10 mouse cellular contexts compared by ENCODE assay signal in the genomic region with DNA sequence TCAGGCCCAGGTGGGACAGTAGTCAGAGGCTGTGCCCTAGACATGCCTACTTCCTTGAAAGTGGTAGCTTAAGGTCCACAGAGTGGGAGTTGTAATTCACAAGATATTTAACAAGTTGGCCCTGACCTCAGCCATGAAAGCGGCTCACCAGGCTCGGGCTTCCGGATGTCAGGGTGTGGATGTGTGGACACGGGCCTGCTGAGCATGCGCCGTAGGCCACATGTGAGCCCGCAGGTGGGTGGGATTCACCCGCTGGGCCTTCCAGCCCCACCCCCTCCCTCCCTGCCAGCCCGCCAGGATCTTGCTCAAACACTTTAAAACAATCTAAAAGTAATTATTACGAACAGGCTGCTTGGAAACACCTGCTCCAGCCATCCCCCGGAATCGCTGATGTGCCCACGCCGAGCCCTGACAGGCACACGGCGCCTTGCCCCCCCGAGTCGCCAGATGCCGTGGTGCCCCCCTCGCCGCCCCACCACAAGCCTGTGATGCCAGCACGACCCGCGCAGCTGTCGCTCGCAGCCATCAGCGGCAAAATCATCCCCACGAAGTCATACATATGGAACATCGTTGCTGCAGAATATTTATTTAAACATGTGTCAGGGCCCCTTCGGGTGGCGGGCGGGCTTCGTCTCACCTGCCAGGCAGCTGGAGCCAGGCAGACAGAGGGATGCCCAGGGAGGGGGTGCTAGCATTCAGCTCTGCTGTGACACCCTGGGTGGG.
A peak's percentile ranks its signal among the peaks of the same experiment; 100 is the strongest.
DNase-seq lines count a peak whose midpoint lies in the region; ATAC-seq lines count a peak whose summit lies in the region.
"Had no signal": no experiment of that assay in that cellular context is flagged by ENCODE, and none has a peak within 500 bp of the region (broad histone marks: within the 10 kb centered on the region; RNA-seq: fewer than 3 reads in every experiment).

No protein-coding gene starts in this region.

- peaks cover 48% of the 10 kb centered on the region for H3K4me1 ChIP-seq in embryonic facial prominence, embryonic 13.5 days
- peaks cover 12% of the 10 kb centered on the region for H3K4me1 ChIP-seq in intestine, embryonic 14.5 days (replicated peaks; ENCODE audit: control insufficient read depth, insufficient read depth, low read length)
- peaks cover 7% of the 10 kb centered on the region; the same call in 1 of the 2 replicates for H3K4me1 ChIP-seq in stomach, embryonic 16.5 days (ENCODE audit: control insufficient read depth, insufficient read depth, low read length)
- H3K4me1 ChIP-seq in heart, embryonic 12.5 days (replicated peaks), result peaks cover 22% of the 10 kb centered on the region

- DNase-seq in frontal cortex, postnatal 25 days (ENCODE audit: low spot score in 2 of 2), result no peak
- DNase-seq in intestine, embryonic 14.5 days (ENCODE audit: low spot score), result no peak
- no peak for DNase-seq in ovary, adult 18-20 months (ENCODE audit: low spot score)
- no peak for DNase-seq in layer of hippocampus, postnatal 36 days
- DNase-seq: kidney, adult 9 months had no signal

- H3K4me2 ChIP-seq in embryonic facial prominence, embryonic 13.5 days, result peak overlapping the region; percentile 22
- peak overlapping the region; percentile 33 for H3K4me2 ChIP-seq in intestine, embryonic 14.5 days (ENCODE audit: low read length)
- H3K4me2 ChIP-seq in stomach, embryonic 16.5 days (ENCODE audit: low read depth, low read length), result peak overlapping the region; percentile 41
- H3K4me2 ChIP-seq in heart, embryonic 12.5 days, result no peak overlapping the region

- ATAC-seq in frontal cortex, adult (ENCODE audit: low TSS enrichment), result 0 out of 2 replicates have a peak, but pooled peaks have one; percentile 13
- no peak for ATAC-seq in embryonic facial prominence, embryonic 13.5 days (ENCODE audit: insufficient number of reproducible peaks, insufficient read depth, low FRiP score, low TSS enrichment, low read depth)
- 0 out of 2 replicates have a peak, but pooled peaks have one; percentile 33 for ATAC-seq in intestine, embryonic 14.5 days (replicated peaks; ENCODE audit: low FRiP score, low TSS enrichment, low read depth)
- ATAC-seq in stomach, embryonic 16.5 days (ENCODE audit: insufficient read depth, low FRiP score), result no peak
- ATAC-seq in heart, embryonic 12.5 days (ENCODE audit: insufficient number of reproducible peaks, low FRiP score), result no peak

- H3K27me3 ChIP-seq in embryonic facial prominence, embryonic 13.5 days, result no peaks in the 10 kb centered on the region
- H3K27me3 ChIP-seq in intestine, embryonic 14.5 days (replicated peaks; ENCODE audit: control insufficient read depth, insufficient read depth, low read length), result no peaks in the 10 kb centered on the region
- H3K27me3 ChIP-seq in stomach, embryonic 16.5 days (ENCODE audit: control insufficient read depth, insufficient read depth, low read length), result no peaks in the 10 kb centered on the region
- peaks cover 6% of the 10 kb centered on the region; the same call in 1 of the 2 replicates for H3K27me3 ChIP-seq in heart, embryonic 12.5 days (replicated peaks)
- H3K27me3 ChIP-seq: megakaryocyte, embryonic 14.5 days had no signal

- no peak overlapping the region for H3K4me3 ChIP-seq in embryonic facial prominence, embryonic 13.5 days
- peak overlapping the region; percentile 3; the same call in 1 of the 2 replicates for H3K4me3 ChIP-seq in intestine, embryonic 14.5 days (ENCODE audit: low read depth, low read length)
- H3K4me3 ChIP-seq in stomach, embryonic 16.5 days (replicated peaks; ENCODE audit: low read length), result peak overlapping the region; percentile 20; the same call in 1 of the 2 replicates
- no peak overlapping the region for H3K4me3 ChIP-seq in heart, embryonic 12.5 days
- H3K4me3 ChIP-seq: megakaryocyte, embryonic 14.5 days had no signal

- 0 out of 2 replicates have a peak overlapping the region, but pooled peaks have one; percentile 40 for H3K9ac ChIP-seq in embryonic facial prominence, embryonic 13.5 days
- no peak overlapping the region for H3K9ac ChIP-seq in intestine, embryonic 14.5 days (ENCODE audit: low read length)
- peak overlapping the region; percentile 53; the same call in 1 of the 2 replicates for H3K9ac ChIP-seq in stomach, embryonic 16.5 days (ENCODE audit: low read length)
- H3K9ac ChIP-seq in heart, embryonic 12.5 days, result no peak overlapping the region

- H3K9me3 ChIP-seq in embryonic facial prominence, embryonic 13.5 days, result no peaks in the 10 kb centered on the region
- H3K9me3 ChIP-seq in intestine, embryonic 14.5 days (ENCODE audit: control insufficient read depth, low read length), result no peaks in the 10 kb centered on the region
- H3K9me3 ChIP-seq in stomach, embryonic 16.5 days (replicated peaks; ENCODE audit: control insufficient read depth, low read length), result no peaks in the 10 kb centered on the region
- no peaks in the 10 kb centered on the region; the same call in 1 of the 2 replicates for H3K9me3 ChIP-seq in heart, embryonic 12.5 days (replicated peaks)

- H3K27ac ChIP-seq in embryonic facial prominence, embryonic 13.5 days, result 0 out of 2 replicates have a peak overlapping the region, but pooled peaks have one; percentile 8
- H3K27ac ChIP-seq in intestine, embryonic 14.5 days (ENCODE audit: low read depth), result no peak overlapping the region
- H3K27ac ChIP-seq in stomach, embryonic 16.5 days (ENCODE audit: low read length), result no peak overlapping the region
- H3K27ac ChIP-seq in heart, embryonic 12.5 days (ENCODE audit: poor library complexity, severe bottlenecking), result no peak overlapping the region

- H3K36me3 ChIP-seq in embryonic facial prominence, embryonic 13.5 days, result no peaks in the 10 kb centered on the region
- H3K36me3 ChIP-seq in intestine, embryonic 14.5 days (ENCODE audit: control insufficient read depth, insufficient read depth, low read length), result no peaks in the 10 kb centered on the region
- H3K36me3 ChIP-seq in stomach, embryonic 16.5 days (ENCODE audit: control insufficient read depth, insufficient read depth, low read length), result no peaks in the 10 kb centered on the region
- H3K36me3 ChIP-seq in heart, embryonic 12.5 days, result no peaks in the 10 kb centered on the region

- WGBS in embryonic facial prominence, embryonic 13.5 days, result 48% methylated on average over 33 of the region's 33 CpGs
- 39% methylated on average over 33 of the region's 33 CpGs for WGBS in intestine, embryonic 14.5 days
- WGBS in stomach, embryonic 16.5 days, result 32% methylated on average over 33 of the region's 33 CpGs
- WGBS in heart, embryonic 12.5 days, result 67% methylated on average over 33 of the region's 33 CpGs

Comparison
In these comparisons a context has a peak if more than half of its experiments do, and no peak if none do; other contexts are left out.
1. ATAC-seq: peak in frontal cortex, adult (single experiment) and intestine, embryonic 14.5 days (single experiment); none in embryonic facial prominence, embryonic 13.5 days (single experiment), stomach, embryonic 16.5 days (single experiment) and heart, embryonic 12.5 days (single experiment).
2. H3K4me3 ChIP-seq: peak in intestine, embryonic 14.5 days (single experiment) and stomach, embryonic 16.5 days (single experiment); none in embryonic facial prominence, embryonic 13.5 days (single experiment) and heart, embryonic 12.5 days (single experiment).
3. H3K9ac ChIP-seq: peak in embryonic facial prominence, embryonic 13.5 days (single experiment) and stomach, embryonic 16.5 days (single experiment); none in intestine, embryonic 14.5 days (single experiment) and heart, embryonic 12.5 days (single experiment).